Mouse (Mus musculus) spleen, adult 2 months (tissue): ENCODE data around the gene Pwwp2b.

Source experiments
- CTCF ChIP-seq: fragments of 200-500 bp; IDR thresholded peaks from 2 replicates; pipeline ENCODE4 v1.5.1; 2011; ENCODE audit warnings: mild to moderate bottlenecking, inconsistent platforms; ENCODE audit not compliant: insufficient read depth, insufficient read length, insufficient replicate concordance; ENCODE audit errors: extremely low read depth
- POLR2A ChIP-seq: fragments of 200-500 bp; IDR thresholded peaks from 2 replicates; pipeline ENCODE4 v1.6.1; 2011; ENCODE audit warnings: low read depth, low read length, inconsistent platforms

DNA sequence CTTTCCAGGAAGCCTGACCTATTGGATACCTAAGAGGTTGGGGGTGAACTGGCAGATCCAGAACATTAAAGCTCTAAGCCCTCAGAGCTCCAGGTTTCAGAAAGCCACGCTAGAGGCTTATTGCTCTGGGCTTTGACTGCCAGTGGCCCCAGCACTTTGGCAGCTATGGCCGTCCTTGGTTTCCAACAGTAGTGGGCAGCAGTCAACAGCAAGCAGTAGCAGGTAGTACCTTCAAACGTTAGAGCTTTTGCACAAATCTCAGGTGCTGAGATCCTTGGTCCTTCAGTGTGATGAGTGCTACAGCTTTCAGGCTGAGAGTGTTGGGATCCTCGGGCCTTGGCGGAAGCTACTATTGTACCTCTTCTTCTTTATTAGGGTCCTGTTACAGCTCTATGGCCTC, 65.1 kb downstream of the Pwwp2b start:
- TF ChIP-seq CTCF (no peak), POLR2A (no peak)
